Mouse (Mus musculus) left cerebral cortex, adult 2 months (tissue): ENCODE measurements around the gene Cd4. TPM values are rescaled to one million over a fixed set of nuclear protein-coding genes. Genes with fewer than 3 reads are reported as not detected.

Experiments used
- DNase-seq, 2 experiments: peaks; one replicate each; pipeline ENCODE4 v3.0.0; 2021 to 2022; ENCODE audit warnings: low spot score in 2 of 2, mixed read lengths in 1 of 2; ENCODE audit errors: extremely low spot score in 1 of 2
- H3K27ac ChIP-seq: fragments of 200-600 bp; 2 replicates; pipeline ENCODE4 v1.8.1; 2022
- H3K4me3 ChIP-seq: fragments of 200-600 bp; 2 replicates; pipeline ENCODE4 v1.8.1; 2022
- CTCF ChIP-seq: fragments of 200-600 bp; IDR thresholded peaks from 2 replicates; pipeline ENCODE4 v1.8.1; 2022; ENCODE audit warnings: antibody characterized with exemption, mild to moderate bottlenecking, moderate library complexity
- intact Hi-C: fragments of 180-260 bp; cut with DNase I; formaldehyde crosslinking; loops from one replicate; pipeline ENCODE4 v1.15.1; 2025
- total RNA-seq, 2 experiments: library from RNA; stranded (reverse); gene quantifications; 2 replicates each; pipeline ENCODE4 v1.2.3; 2021

Gene Cd4
- total RNA-seq, 2 experiments from 2014 or later, result 2.0 to 4.6 TPM

GRCm38 (mm10) chr6:124866560-124866959, 21.5 kb downstream of the Cd4 start:
- TF ChIP-seq CTCF, result no peak
- intact Hi-C loops, result no loop called here

GRCm38 (mm10) chr6:124865766-124866362, 22.2 kb downstream of the Cd4 start:
- H3K27ac ChIP-seq, result no peak overlapping the region
- DNase-seq, result no peak
- no peak for TF ChIP-seq CTCF
- no peak overlapping the region for H3K4me3 ChIP-seq
- intact Hi-C loops, result no loop called here

More at GRCm38 (mm10) chr6:124866560-124866959, 21.5 kb downstream of the Cd4 start:
- no peak for DNase-seq
- H3K4me3 ChIP-seq, result no peak overlapping the region
- H3K27ac ChIP-seq, result no peak overlapping the region

DNA sequence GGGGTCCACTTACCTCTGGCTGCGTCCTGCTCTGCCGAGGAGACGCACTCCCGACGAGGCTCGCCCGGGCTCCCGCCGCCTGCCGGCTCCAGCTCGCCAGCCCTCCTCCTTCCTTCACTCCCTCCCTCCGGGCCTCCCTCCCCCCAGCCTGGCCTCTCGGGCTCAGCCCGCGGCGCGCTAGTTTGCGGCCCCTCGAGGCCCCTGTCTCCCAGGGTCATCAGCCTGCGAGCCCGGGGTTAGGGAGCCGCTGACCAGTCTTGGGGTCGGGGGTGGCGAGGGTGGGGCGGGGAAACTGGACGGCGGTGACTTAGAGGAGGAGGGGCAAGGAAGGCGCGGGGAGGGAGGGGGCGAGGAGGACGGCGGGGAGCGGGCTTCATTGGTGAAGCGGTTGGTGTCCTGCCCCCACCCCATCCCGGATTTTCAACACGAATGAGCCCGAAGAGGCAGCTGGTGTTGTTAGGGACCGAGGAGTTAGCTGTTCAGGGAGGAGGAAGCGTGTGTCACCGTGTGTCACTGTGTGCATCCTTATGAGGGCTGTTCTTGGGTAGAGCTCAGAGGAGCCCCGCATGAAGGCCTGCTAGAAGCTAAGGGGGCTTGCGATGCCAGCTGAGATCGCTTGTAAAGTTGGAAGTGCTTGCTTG, 24.2 kb downstream of the Cd4 start, which contains the start of gene Gpr162:
Gene Gpr162, minus strand, starts transcription at position 326 of the 641 bp plus-strand sequence.
- DNase-seq, result peak; percentile 71 to 75
- Histone ChIP-seq H3K27ac (peak within 1 kb of the TSS; percentile 99), H3K4me3 (peak within 1 kb of the TSS; percentile 60)
- peak; percentile 32 for TF ChIP-seq CTCF
- intact Hi-C loops, result loop anchor here (1.0 kb wide), 2 partner anchors 41 to 54 kb away; no protein-coding TSS in a partner anchor

DNA sequence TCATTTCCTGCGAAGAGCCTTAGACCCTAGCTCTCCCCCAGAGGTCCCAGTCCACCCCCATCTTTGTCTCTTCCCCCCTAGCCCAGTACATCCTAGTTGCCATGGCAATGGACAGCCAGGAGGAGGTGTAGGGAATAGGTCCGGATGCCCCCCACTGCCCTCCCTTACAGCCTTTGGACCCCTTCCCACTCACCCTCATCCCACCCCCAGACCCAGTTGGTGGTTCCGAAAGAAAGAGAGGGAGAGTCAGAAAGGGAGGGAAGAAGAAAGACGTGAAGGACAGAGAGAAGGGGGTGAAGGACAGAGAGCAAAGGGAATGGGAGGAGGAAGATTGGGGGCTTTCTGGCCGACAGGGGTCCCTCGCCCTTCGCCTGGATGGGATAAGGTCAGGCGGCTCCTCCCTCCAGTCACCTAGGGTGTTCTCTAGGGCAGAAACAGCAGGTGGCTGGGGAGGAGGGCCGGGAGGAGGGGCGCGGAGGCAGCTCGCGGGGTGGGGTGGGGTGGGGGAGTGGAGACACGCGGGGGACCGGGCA, 24.8 kb downstream of the Cd4 start:
- peak in 1 of 2 experiments; percentile 22 for DNase-seq
- no peak for TF ChIP-seq CTCF
- Histone ChIP-seq H3K27ac (peak overlapping the region; percentile 99), H3K4me3 (peak overlapping the region; percentile 60)
- intact Hi-C loops, result loop anchor here (1.0 kb wide), 1 partner anchor 54 kb away; no protein-coding TSS in a partner anchor

GRCm38 (mm10) chr6:124862406-124863124, 25.5 kb downstream of the Cd4 start:
- Histone ChIP-seq H3K27ac (peak overlapping the region; percentile 99), H3K4me3 (peak overlapping the region; percentile 60)
- DNase-seq, result peak; percentile 24 to 48
- intact Hi-C loops, result loop anchor here (1.0 kb wide), 1 partner anchor 55 kb away; no protein-coding TSS in a partner anchor
- TF ChIP-seq CTCF, result no peak

GRCm38 (mm10) chr6:124861802-124862201, 26.2 kb downstream of the Cd4 start:
- no peak for DNase-seq
- intact Hi-C loops, result no loop called here
- peak overlapping the region; percentile 60 for H3K4me3 ChIP-seq
- H3K27ac ChIP-seq, result peak overlapping the region; percentile 99
- TF ChIP-seq CTCF, result no peak

- Histone ChIP-seq H3K4me3 (peak overlapping the region; percentile 60), H3K27ac (peak overlapping the region; percentile 99)
- no peak for TF ChIP-seq CTCF
- DNase-seq, result peak in 1 of 2 experiments; percentile 36
- intact Hi-C loops, result no loop called here
Observed at GRCm38 (mm10) chr6:124861266-124861665, 26.8 kb downstream of the Cd4 start.

DNA sequence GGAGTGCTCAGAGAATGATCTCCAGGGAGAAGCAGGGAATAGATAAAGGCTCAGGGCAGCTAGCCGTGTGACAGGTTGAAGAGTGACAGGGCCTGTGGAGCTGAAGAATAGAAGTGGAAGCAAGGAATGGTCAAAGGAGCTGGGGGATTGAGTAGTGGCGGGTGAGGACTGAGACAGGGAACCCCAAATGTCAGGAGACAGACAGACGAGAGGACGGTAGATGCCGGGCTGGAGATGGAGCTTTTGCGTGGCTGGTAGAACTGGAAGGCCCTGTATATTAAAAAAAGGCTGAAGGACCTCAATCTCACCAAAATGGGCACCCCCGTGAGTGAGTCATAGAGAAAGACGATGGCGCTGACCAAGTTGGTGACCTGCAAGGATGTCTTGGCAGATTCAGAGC, 27.5 kb downstream of the Cd4 start:
- Histone ChIP-seq H3K27ac (peak overlapping the region; percentile 99), H3K4me3 (peak overlapping the region; percentile 60; the same call in 1 of the 2 replicates)
- no peak for TF ChIP-seq CTCF
- intact Hi-C loops, result loop anchor here (1.0 kb wide), 1 partner anchor 70 kb away; no protein-coding TSS in a partner anchor
- peak in 1 of 2 experiments; percentile 24 for DNase-seq

DNA sequence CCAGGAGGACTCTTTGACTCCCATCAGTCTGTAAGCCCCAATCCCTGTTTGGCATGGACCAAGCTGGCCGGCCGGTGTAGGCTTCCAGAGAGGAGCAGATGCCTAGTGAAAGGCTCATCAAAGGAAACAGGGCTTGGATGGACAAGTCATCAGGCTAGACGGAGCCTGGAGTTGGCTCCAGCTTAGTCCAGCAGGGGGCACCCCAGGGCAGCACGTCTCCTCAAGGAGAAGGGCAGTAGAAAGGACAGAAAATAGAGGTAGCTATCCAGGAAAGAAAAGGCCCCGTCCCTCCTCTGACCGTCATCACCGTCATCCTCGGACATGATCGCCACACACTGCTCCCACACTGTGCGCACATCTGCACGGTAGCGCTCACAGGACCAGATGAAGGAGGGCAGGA, 28.3 kb downstream of the Cd4 start:
- peak overlapping the region; percentile 99 for H3K27ac ChIP-seq
- intact Hi-C loops, result loop anchor here (1.0 to 5.0 kb wide), 4 partner anchors 45 to 223 kb away; no protein-coding TSS in a partner anchor

DNA sequence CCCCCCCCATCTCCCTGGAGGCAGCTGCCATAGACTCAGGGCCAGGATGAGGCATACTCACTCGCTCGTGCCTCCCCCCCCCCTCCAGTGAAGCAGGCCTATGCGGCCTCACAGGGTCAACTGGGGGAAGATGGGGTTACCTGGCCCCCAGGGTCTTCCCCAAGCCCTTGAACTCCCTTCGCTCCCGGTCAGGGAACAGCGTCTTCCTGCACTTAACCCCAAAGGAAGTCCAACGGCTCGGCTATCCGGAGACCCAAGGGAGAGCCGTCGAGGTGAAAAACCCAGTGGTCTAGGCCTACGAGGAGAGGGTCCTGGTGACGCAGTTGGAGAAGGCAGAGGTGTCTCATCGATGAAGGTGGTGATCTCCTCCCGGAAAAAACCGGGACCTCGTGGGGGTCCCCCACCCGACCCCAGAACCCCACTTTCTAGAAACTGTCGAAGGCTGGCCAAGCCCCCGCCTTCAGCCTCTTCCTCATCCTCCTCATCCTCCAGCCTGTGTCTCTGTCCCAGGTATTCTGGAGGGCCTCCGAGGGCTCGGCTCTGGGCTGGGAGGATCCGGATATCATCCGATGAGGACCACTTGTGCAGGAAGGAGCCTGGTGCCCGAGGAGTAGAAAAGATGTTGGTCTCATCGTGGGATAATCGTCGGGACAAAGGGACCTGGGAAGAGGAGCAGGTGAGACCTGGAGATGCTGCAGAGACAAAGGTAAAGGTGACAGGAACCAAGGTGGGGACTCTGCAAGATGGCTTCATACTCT, 29.3 kb downstream of the Cd4 start:
- DNase-seq, result no peak
- no peak for TF ChIP-seq CTCF
- Histone ChIP-seq H3K27ac (no peak overlapping the region), H3K4me3 (no peak overlapping the region)
- intact Hi-C loops, result loop anchor here (1.0 to 5.0 kb wide), 3 partner anchors 46 to 224 kb away; no protein-coding TSS in a partner anchor

More for the DNA sequence above, 28.3 kb downstream of the Cd4 start:
- TF ChIP-seq CTCF, result peak; percentile 83
- no peak overlapping the region for H3K4me3 ChIP-seq
- peak; percentile 84 to 89 for DNase-seq
